Mouse (Mus musculus) heart, postnatal 25 days (tissue): ENCODE data around the gene Thbs3. TPM values are rescaled to one million over a fixed set of nuclear protein-coding genes. Genes with fewer than 3 reads are reported as not detected.

ENCODE experiments used
- DNase-seq: peaks from one replicate; pipeline ENCODE4 v3.0.0; 2022; ENCODE audit warnings: low spot score
- intact Hi-C: fragments of 180-260 bp; cut with DNase I; formaldehyde crosslinking; loops from one replicate; pipeline ENCODE4 v1.15.1; 2025
- total RNA-seq, 2 experiments: library from RNA; stranded (reverse); gene quantifications; 2 replicates each; pipeline ENCODE4 v1.2.3; 2021

The Thbs3 gene
- total RNA-seq, 2 experiments from 2014 or later: 6.1 to 7.2 TPM

DNA sequence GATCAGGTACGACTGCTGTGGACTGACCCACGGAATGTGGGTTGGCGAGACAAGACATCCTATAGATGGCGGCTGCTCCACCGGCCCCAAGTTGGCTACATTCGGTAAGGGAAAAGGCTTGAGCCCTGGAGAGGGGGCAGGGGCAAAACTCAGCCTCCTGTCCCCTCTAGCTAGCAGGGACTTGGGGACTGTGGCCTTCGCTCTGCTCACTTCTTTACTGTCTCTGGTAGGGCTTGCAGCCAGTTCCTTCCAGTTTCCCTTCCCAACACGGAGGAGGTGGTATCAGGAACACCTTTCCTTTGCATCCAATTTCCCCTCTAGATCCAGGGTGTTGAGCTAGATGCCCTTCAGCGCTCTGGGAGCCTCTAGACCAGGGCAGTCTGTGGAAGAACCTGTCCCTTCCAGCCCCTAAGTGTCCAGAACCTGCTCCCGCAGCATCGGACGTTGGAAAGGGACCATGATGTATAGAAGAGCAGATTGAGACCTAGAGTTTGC lies 10.4 kb downstream of the Thbs3 start:
- no peak for DNase-seq
- intact Hi-C loops: no loop called here

- no peak for DNase-seq
- intact Hi-C loops: no loop called here
Measured at GRCm38 (mm10) chr3:89225918-89226317, 10.9 kb downstream of the Thbs3 start.

DNA sequence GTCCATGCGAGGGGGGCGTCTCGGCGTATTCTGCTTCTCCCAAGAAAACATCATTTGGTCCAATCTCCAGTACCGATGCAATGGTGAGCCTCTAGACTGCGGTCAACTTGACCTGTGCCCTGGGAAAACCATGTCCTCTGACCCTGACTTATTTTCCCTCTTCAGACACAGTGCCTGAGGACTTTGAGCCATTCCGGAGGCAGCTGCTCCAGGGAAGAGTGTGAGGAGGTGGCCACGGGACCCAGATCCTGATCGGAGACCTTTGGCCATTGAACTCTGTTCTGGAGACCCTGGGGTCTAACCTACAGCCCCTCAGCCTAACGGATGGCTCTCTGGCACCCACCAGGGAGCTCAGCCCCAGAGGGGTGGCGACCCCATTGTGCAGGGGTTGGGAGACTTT lies 11.4 kb downstream of the Thbs3 start:
- intact Hi-C loops: no loop called here
- no peak for DNase-seq

DNA sequence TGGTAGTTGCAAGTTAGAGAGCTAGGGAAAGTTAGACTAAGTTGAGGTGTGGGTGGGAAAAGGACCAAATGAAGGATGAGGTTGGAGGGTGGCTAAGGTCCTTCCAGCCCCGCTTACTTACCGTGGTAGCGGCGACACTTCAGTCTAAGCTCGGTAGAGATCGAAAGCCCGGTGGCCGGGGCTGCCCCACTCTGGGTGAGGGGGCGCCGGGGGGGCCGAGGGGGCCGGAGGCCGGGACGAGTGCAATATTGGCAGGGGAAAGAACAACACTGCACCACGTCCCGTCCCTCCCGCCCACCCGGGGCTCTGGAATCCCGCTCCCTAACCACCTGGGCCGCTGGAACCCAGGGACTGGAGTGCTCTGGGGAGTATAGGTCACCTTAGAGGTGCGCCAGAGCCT lies 11.9 kb downstream of the Thbs3 start, which contains the start of gene Mtx1:
Mtx1 (minus strand) TSS at position 189 of the 400 bp plus-strand sequence.
- no peak for DNase-seq
- intact Hi-C loops: no loop called here

- peak; percentile 79 for DNase-seq
- intact Hi-C loops: no loop called here
Measured at GRCm38 (mm10) chr3:89227307-89228179, 12.6 kb downstream of the Thbs3 start.

DNA sequence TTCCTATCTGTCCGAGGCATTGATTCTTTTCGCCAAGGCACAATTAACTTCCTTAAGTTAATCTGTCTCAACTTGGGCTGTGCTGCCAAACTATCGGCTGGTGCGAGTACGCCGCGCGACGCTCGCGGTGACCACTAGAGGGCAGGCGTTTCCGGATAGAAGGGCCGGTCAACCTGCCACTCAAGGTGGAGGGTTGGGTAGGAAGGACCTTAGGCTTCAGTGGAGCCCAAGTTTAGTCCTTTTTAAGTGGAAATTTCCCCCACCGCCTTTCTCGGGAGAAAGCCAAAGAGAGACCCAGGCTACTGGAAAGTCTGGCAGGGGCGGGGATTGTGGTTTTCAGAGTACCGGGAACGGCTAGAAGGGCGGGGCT lies 13.2 kb downstream of the Thbs3 start:
- intact Hi-C loops: no loop called here
- peak; percentile 76 for DNase-seq

- intact Hi-C loops: no loop called here
- DNase-seq: no peak
Measured at GRCm38 (mm10) chr3:89228836-89229235, 13.9 kb downstream of the Thbs3 start, which contains the start of gene Muc1. Muc1 (plus strand) TSS chr3:89229057.

- intact Hi-C loops: no loop called here
- DNase-seq: no peak
Measured at GRCm38 (mm10) chr3:89229276-89229675, 14.3 kb downstream of the Thbs3 start.

- DNase-seq: no peak
- intact Hi-C loops: no loop called here
Measured at GRCm38 (mm10) chr3:89230561-89230960, 15.6 kb downstream of the Thbs3 start.

DNA sequence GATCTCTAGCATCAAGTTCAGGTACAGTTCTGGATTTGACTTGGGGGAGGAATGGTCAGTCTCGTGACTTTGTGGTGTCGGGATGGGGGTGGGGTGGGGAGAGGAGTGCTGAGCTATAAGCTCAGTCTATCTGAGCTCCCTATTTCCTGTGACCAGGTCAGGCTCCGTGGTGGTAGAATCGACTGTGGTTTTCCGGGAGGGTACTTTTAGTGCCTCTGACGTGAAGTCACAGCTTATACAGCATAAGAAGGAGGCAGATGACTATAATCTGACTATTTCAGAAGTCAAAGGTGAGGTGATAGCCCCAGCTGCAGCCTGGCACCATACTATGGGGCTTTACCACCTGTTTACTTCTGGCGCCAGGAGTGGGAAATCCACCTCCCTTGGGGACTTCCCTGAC lies 16.4 kb downstream of the Thbs3 start:
- intact Hi-C loops: no loop called here
- no peak for DNase-seq

GRCm38 (mm10) chr3:89231772-89232275 lies 16.8 kb downstream of the Thbs3 start:
- intact Hi-C loops: no loop called here
- no peak for DNase-seq

- intact Hi-C loops: no loop called here
- DNase-seq: no peak
Measured at GRCm38 (mm10) chr3:89232614-89233013, 17.6 kb downstream of the Thbs3 start.

DNA sequence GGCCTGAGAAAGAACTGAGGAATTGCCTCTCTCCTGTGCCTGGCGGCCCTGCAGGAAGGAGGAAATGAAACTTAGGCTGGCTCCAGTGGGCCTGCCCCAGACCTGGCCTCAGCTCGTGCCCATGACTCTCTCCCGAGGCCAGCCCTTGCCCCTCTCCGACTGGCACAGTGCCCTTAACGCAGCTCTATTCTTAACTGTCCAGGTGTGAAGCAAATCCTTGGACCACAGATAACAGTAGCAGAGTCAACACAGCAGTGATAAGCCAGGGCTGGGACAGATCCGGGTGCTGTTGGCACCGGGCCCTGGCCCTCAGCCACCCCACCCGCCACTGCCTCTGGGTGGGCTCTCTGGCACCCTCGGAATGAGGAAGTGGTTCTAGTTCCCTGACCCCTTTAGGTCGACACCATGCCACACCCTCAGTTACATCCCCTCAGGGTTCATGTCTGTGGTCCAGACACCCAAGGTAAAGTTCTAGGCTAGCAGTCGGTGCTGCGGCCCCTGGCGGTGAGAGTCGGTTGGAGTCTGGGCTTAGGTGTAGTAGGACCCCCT lies 18.7 kb downstream of the Thbs3 start:
- DNase-seq: no peak
- intact Hi-C loops: no loop called here

DNA sequence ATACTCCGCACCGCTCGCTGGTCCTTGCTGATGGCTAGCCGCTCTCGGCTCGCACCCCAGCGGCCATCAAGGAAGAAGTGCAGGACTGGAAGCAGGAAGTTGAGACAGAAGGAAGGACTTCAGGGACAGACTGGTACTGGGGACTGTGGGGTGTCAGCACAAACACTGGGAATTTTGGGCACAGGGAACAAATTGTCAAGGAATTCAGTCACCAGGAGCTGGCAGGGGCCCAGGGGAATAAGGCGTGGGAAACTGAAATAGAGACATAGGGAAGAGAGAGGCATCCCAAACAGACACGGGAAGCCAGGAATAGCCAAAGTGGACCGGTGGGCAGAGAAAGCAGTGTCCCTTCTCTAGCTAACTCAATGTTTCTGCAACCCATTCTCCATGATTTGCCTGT lies 21.5 kb downstream of the Thbs3 start:
- no peak for DNase-seq
- intact Hi-C loops: no loop called here

DNA sequence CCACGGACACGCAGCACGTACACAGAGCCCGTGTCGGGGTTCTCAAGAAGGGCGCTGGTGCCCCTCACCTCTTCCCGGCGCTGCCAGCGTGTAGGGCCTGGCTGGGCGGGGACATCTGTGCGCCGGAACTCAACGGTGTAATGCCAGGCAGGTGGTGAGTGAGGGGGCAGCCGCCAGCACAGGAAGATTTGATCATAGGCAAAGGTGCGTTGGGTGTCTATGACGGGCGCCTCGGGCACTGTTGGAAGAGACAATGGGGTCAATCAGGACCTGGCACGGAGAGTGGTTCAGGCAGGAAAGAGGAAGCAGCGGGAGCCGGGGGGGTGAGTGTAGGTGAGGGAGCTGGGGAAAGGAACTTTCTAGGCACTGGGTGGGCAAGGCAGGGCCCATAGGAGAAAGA lies 22.7 kb downstream of the Thbs3 start:
- intact Hi-C loops: no loop called here
- no peak for DNase-seq

- no peak for DNase-seq
- intact Hi-C loops: no loop called here
Measured at GRCm38 (mm10) chr3:89238494-89238893, 23.5 kb downstream of the Thbs3 start.

GRCm38 (mm10) chr3:89242331-89242895 lies 27.4 kb downstream of the Thbs3 start:
- intact Hi-C loops: no loop called here

DNA sequence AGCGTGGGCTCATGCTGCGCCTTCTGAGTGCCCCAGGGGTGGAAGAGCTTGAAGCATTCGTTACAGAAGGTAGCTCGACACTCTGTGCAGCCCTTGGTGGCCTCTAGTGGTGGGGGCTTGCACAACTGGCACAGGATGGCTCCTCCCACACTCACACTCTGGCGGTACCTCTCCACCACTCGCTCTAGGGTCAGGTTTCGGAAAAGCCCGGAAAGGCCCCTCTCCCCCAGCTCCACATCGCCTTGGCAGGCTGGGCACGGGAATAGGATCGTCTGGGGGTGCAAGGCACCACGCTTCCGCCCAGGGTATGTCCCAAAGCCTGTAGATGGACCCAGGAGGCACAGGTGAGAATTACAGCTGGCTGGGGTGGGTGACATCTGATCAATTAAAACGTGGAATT lies 28.6 kb downstream of the Thbs3 start:
- DNase-seq: no peak
- intact Hi-C loops: no loop called here

More at GRCm38 (mm10) chr3:89242331-89242895, 27.4 kb downstream of the Thbs3 start:
- DNase-seq: no peak

DNA sequence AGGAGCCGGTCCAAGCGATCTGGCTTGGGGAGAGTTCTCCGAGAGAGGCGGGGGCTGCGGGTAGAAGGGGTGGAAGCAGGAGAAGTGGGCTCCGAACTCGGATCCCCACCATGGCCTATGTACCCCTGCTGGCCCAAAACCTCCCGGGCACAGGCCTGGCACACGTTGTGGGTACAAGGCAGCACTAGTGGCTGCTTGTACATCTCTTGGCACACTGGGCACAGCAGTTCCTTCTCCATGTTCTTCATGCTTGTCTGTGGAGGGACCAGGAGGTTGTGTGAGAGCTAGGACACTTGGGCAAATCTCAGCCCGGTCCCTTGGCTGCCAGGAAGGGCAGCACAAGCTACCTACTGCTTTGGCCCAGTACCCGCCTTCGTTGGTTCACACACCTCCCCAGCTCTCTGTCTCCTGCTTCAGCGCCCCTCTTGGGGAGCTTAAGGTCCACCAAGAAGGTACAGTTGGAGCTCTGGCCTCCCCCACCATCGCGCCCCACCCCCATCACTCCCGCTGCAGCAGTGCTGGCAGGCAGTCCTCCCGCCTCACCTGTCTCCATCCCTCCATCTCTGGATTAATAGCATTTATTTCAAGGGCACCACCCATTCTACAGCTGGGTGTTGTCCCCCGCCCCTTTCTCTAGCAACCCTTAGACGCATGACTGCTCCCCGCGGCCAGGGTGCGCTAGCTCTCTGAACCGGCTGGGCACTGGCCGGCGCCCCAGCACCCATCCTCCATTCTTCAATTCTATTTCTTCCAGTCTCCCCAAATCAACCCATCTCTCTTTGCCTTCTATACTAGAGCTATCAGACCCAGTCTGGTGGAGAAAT lies 29.4 kb downstream of the Thbs3 start:
- DNase-seq: no peak
- intact Hi-C loops: no loop called here
